Mouse (Mus musculus) right cerebral cortex, adult 18-20 months (tissue): ENCODE results near the gene Pik3r6.

Experiments used
- DNase-seq: peaks from one replicate; pipeline ENCODE4 v3.0.0; 2022; ENCODE audit warnings: mixed read lengths

The Pik3r6 gene

GRCm38 (mm10) chr11:68502902-68503629 is at the start of gene Pik3r6:
Gene Pik3r6, plus strand, starts transcription at chr11:68503019.
- no peak for DNase-seq

GRCm38 (mm10) chr11:68453301-68453700 is 49.5 kb upstream of the Pik3r6 start:
- DNase-seq: no peak

GRCm38 (mm10) chr11:68458086-68458485 is 44.7 kb upstream of the Pik3r6 start:
- no peak for DNase-seq

- DNase-seq: no peak
Measured at GRCm38 (mm10) chr11:68459021-68459420, 43.8 kb upstream of the Pik3r6 start.

- no peak for DNase-seq
Measured at GRCm38 (mm10) chr11:68459486-68459885, 43.3 kb upstream of the Pik3r6 start.

DNA sequence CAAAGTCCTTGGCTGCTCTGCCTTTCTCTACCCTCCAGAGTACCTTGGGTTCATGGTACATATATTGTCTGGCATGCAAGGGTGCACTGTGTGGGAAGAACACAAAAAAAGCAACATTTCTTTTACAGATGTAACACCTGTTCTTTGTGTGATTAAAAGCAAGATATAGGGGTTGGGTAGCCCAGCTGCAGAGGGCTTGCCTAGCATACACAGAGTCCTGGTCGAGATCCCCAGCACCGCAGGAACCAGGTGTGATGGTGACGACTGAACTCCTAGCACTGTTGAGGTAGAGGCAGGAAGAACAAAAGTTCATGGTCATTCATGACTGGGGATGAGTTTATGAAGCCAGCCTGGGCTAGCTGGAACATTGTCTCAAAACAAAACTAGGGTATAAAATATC is 40.1 kb upstream of the Pik3r6 start:
- DNase-seq: no peak

DNA sequence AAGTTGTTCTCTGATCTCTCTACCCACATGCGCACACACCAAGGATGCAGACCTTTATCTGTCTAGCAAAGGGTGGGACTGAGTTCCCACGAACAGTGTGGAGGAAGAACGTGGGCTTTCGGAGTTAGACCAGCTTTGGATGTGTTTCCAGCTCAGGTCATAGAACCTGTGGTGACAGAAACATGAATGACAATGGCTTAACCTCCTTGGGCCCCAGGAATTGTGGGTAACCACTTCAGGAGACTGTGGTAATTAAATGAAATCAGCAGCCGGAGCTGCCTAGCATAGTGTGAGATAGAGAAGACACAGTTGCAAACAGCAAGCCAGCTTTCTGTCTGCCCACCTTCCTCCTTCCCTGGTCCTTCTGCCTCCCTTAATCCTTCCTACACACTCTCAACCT is 38.6 kb upstream of the Pik3r6 start:
- DNase-seq: no peak

GRCm38 (mm10) chr11:68465090-68465489 is 37.7 kb upstream of the Pik3r6 start:
- no peak for DNase-seq

DNA sequence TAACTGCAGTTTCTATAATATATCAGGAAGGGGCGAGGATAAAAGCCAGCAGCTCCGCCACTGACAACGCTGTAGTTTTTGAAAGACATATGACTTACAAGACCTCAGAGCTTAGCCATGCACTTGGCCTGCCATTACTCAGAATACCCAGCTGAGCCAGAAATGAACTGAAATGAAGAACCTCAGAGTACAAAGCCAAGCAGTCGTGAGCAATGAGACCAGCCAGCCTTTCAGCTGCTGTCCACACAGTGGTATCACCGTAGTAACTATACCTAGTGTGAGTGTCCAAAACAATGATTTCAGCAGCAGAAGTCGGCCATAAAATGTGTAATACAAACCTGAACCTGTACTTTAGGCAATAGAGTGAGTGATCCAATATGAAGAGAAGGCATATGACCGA is 35.4 kb upstream of the Pik3r6 start:
- DNase-seq: no peak

GRCm38 (mm10) chr11:68467962-68468612 is 34.7 kb upstream of the Pik3r6 start:
- no peak for DNase-seq

DNA sequence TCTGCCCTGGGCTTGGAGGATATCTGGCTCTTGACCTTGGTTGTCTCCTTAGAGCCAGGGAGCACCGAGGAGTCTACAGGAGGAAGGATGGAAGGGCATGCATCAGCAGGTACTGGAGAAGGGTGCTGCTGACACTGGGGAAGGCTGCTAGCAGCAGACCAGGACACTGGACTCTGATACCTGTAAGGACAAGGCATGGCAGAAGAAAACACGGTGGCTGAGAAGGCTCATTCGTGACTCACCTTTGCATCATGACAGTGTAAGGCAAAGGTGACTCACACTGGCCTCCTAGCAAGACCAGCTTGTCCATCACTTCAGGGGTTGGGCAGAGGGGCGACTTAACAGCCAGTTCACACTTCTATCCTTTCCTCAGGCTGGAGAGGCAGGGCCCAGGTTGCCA is 33.9 kb upstream of the Pik3r6 start:
- DNase-seq: no peak

DNA sequence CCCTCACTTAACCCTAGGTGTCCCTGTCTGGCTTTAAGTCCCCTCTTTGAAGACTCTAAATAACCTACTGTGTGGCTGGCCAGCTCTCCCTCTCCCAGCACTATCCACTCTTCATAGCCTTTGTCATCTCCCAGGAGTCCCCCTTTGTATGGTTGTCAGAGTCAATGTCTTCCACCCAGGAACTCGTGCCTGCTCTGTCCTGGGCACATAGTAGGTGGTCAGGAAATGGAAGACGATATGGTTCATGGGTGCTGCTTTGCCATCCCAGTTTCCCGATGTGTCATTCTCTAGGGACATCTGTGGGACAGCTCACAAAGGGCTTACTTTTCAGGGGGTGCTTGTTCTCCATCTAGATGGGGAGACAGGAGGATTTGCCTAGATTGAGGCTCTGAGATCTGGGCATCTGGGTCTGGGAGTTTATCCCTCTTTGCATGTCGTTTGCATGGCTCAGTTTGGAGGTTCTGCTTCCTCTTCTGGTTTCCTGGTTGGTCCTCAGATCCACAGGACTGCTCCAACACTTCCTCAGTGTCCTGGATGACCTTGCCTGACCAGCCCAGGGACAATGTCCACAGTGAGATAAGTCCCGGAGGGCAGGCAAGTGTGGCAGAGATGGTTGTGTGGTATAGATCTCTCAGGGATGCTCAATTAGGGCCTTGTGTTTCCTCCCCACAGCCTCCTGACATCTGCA is 30.5 kb upstream of the Pik3r6 start:
- DNase-seq: no peak

- DNase-seq: no peak
Measured at GRCm38 (mm10) chr11:68474600-68474999, 28.2 kb upstream of the Pik3r6 start.

- DNase-seq: no peak
Measured at GRCm38 (mm10) chr11:68475676-68476075, 27.1 kb upstream of the Pik3r6 start.

DNA sequence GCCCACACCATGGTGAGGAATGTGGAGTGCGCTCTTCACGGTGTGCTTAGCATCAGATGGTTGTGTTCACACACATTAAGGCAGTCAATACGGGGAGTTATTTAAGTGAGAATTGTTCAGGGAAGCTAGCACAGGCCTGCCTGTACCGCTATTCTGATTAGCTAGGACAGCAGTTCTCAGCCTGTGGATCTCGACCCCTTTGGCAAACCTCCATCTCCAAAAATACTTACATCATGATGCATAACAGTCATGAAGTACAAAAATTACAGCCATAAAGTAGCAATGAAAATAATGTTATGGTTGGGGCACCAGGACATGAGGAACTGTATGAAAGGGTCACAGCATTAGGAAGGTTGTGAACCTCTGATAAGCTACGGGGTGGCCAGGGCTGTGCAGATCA is 25.2 kb upstream of the Pik3r6 start:
- DNase-seq: no peak

DNA sequence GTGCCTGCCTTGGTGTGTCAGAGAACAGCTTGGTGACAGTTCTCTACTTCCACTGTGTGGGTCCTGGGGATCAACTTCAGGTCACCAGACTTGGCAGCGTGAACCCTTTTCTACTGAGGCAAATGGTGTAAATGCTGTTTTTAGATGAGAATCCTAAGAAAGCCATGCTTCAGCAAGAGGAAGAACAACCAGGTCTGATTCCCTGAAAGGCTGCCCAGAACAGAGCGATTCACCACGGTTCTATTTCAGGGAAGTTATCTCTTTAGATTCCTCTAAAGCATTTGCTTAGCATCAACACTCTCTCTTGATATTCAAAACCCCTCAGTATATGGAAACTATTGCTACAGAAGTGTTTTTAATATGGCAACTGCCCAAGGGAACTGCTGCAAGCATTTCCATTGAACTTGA is 24.2 kb upstream of the Pik3r6 start:
- DNase-seq: peak; percentile 19

GRCm38 (mm10) chr11:68480660-68481059 is 22.2 kb upstream of the Pik3r6 start:
- DNase-seq: no peak

- DNase-seq: no peak
Measured at GRCm38 (mm10) chr11:68482001-68482400, 20.8 kb upstream of the Pik3r6 start.

DNA sequence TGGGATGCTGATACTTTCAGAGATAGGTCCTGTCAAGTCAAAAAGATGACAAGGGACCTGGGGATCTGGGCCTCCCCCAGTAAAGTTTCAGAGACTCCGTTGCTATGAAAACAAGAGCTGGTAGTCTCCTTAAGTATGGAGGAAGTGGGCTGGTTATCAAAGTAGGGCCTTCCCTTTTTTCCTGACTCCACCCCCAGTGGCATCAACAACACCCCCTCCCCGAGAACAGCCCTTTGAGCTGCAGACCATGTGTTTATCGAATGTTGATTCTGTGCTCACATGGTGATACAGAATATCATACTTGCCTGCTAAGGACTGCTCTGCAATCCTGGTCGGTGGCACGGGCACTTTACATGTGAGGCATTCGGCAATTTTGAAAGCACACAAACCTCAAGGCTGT is 19.6 kb upstream of the Pik3r6 start:
- no peak for DNase-seq

GRCm38 (mm10) chr11:68484431-68484830 is 18.4 kb upstream of the Pik3r6 start:
- no peak for DNase-seq

GRCm38 (mm10) chr11:68485206-68485942 is 17.4 kb upstream of the Pik3r6 start:
- peak; percentile 43 for DNase-seq

DNA sequence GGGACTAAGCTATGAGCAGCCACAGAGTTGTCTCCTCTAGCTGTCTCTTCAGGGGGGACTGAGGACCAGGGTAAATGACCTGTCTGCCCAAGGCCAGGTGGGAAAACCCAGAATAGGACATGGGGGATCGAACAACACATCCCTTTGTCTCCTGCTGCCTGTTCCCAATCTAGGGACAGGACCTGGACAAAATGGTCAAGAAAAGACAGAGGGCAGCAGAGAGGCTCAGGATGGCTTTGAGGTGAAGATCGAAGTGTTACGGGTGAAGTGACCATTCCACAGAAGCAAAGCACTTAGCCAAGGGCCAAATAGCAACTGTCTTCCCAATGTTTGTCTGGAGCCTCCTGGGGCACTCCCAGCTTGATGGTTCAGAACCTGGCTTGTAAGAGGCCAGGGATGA is 16.7 kb upstream of the Pik3r6 start:
- no peak for DNase-seq

GRCm38 (mm10) chr11:68487720-68488119 is 15.1 kb upstream of the Pik3r6 start:
- DNase-seq: no peak
